Mouse (Mus musculus) CH12.LX (cell line): ENCODE measurements around the gene Cacnb4. TPM values are rescaled to one million over a fixed set of nuclear protein-coding genes. Genes with fewer than 3 reads are reported as not detected.

Source experiments
- DNase-seq: peaks from one replicate; pipeline ENCODE4 v3.0.0-alpha.2; 2013; ENCODE audit errors: extremely low read depth
- H3K27ac ChIP-seq: 2 replicates; pipeline ENCODE4 v1.5.1; 2012; ENCODE audit warnings: low read depth, mild to moderate bottlenecking, control low read depth, moderate library complexity; ENCODE audit not compliant: insufficient read depth
- H3K27me3 ChIP-seq: replicated peaks from 2 replicates; pipeline ENCODE3; 2012; ENCODE audit warnings: inconsistent platforms
- H3K36me3 ChIP-seq, 2 experiments: replicated peaks in 1 of 2; 2 replicates each; pipeline versions ENCODE3 to v1.6.1; 2012; ENCODE audit warnings: inconsistent platforms in 1 of 2, low read length in 1 of 2, mild to moderate bottlenecking in 1 of 2, mixed read lengths in 1 of 2, moderate library complexity in 1 of 2; ENCODE audit not compliant: control insufficient read depth in 1 of 2, insufficient read depth in 1 of 2
- H3K4me1 ChIP-seq, 2 experiments: 2 replicates each; pipeline ENCODE4 v1.6.1; 2012; ENCODE audit warnings: inconsistent platforms in 1 of 2, moderate library complexity in 1 of 2; ENCODE audit not compliant: insufficient read depth in 2 of 2, control insufficient read depth in 1 of 2
- H3K4me2 ChIP-seq: 2 replicates; pipeline ENCODE4 v1.6.1; 2012; ENCODE audit warnings: low read depth, mild to moderate bottlenecking, control low read depth; ENCODE audit not compliant: poor library complexity, insufficient read depth, severe bottlenecking
- H3K4me3 ChIP-seq, 3 experiments: fragments of 150-350 bp in 1 of 3; sonication (generic) in 1 of 3; replicated peaks in 1 of 3; 2 replicates each; pipeline versions ENCODE3 to v1.5.1; 2011 to 2012; ENCODE audit warnings: low read depth in 2 of 3, low read length in 2 of 3, mild to moderate bottlenecking in 2 of 3, moderate library complexity in 2 of 3, control low read depth in 1 of 3, improper control_type of control experiment in 1 of 3, inconsistent platforms in 1 of 3, mixed read lengths in 1 of 3; ENCODE audit not compliant: poor library complexity in 1 of 3
- H3K79me2 ChIP-seq: replicated peaks from 2 replicates; pipeline ENCODE4 v1.6.1; 2012; ENCODE audit warnings: mild to moderate bottlenecking, moderate library complexity; ENCODE audit not compliant: control insufficient read depth, poor library complexity, insufficient read depth, severe bottlenecking; ENCODE audit errors: extremely low read depth
- H3K9ac ChIP-seq: 2 replicates; pipeline ENCODE4 v1.6.1; 2012; ENCODE audit warnings: low read depth, mild to moderate bottlenecking, control low read depth, moderate library complexity; ENCODE audit not compliant: insufficient read depth
- H3K9me3 ChIP-seq: replicated peaks from 2 replicates; pipeline ENCODE3; 2012; ENCODE audit warnings: low read length, inconsistent platforms, mixed read lengths
- BHLHE40 ChIP-seq: IDR thresholded peaks from 2 replicates; pipeline ENCODE4 v1.6.1; 2011; ENCODE audit warnings: mild to moderate bottlenecking, low read depth, low read length, improper control_type of control experiment
- CHD2 ChIP-seq: IDR thresholded peaks from 2 replicates; pipeline ENCODE4 v1.6.1; 2011; ENCODE audit warnings: low read length, improper control_type of control experiment
- CTCF ChIP-seq, 2 experiments: IDR thresholded peaks in 1 of 2; conservative IDR thresholded peaks in 1 of 2; 2 replicates each; pipeline ENCODE4 v1.5.1; 2011 to 2012; ENCODE audit warnings: low read depth in 2 of 2, low read length in 2 of 2, improper control_type of control experiment in 1 of 2, inconsistent platforms in 1 of 2, mild to moderate bottlenecking in 1 of 2, moderate library complexity in 1 of 2
- E2F4 ChIP-seq: IDR thresholded peaks from 2 replicates; pipeline ENCODE4 v1.6.1; 2011; ENCODE audit warnings: low read depth, low read length, improper control_type of control experiment; ENCODE audit not compliant: insufficient replicate concordance
- EP300 ChIP-seq: IDR thresholded peaks from 2 replicates; pipeline ENCODE4 v1.6.1; 2011; ENCODE audit warnings: low read length, improper control_type of control experiment
- GABPA ChIP-seq: IDR thresholded peaks from 2 replicates; pipeline ENCODE4 v1.6.1; 2012; ENCODE audit warnings: low read depth, low read length, improper control_type of control experiment, inconsistent platforms; ENCODE audit not compliant: insufficient replicate concordance
- HCFC1 ChIP-seq: IDR thresholded peaks from 2 replicates; pipeline ENCODE4 v1.6.1; 2012; ENCODE audit warnings: low read depth, mild to moderate bottlenecking, inconsistent platforms, low read length, improper control_type of control experiment
- IRF4 ChIP-seq: IDR thresholded peaks from 2 replicates; pipeline ENCODE4 v1.6.1; 2014; ENCODE audit warnings: low read depth, mild to moderate bottlenecking, inconsistent platforms, low read length, improper control_type of control experiment
- JUN ChIP-seq: IDR thresholded peaks from 2 replicates; pipeline ENCODE4 v1.6.1; 2011; ENCODE audit warnings: low read depth, mild to moderate bottlenecking, low read length, improper control_type of control experiment, moderate library complexity; ENCODE audit not compliant: insufficient read depth
- KAT2A ChIP-seq: IDR thresholded peaks from 2 replicates; pipeline ENCODE4 v1.6.1; 2012; ENCODE audit warnings: low read length, improper control_type of control experiment, inconsistent platforms; ENCODE audit not compliant: insufficient replicate concordance
- MEF2A ChIP-seq: IDR thresholded peaks from 2 replicates; pipeline ENCODE4 v1.6.1; 2014; ENCODE audit warnings: low read depth, mild to moderate bottlenecking, inconsistent platforms, low read length, improper control_type of control experiment, borderline replicate concordance
- NRF1 ChIP-seq: IDR thresholded peaks from 2 replicates; pipeline ENCODE4 v1.6.1; 2014; ENCODE audit warnings: low read depth, mild to moderate bottlenecking, inconsistent platforms, low read length, improper control_type of control experiment, moderate library complexity
- POLR2A ChIP-seq: IDR thresholded peaks from 2 replicates; pipeline ENCODE4 v1.6.1; 2011; ENCODE audit warnings: low read depth, mild to moderate bottlenecking, improper control_type of control experiment, low read length
- RCOR1 ChIP-seq: conservative IDR thresholded peaks from 2 replicates; pipeline ENCODE4 v1.6.1; 2012; ENCODE audit warnings: low read depth, mild to moderate bottlenecking, inconsistent platforms, low read length, improper control_type of control experiment
- SIN3A ChIP-seq: IDR thresholded peaks from 2 replicates; pipeline ENCODE4 v1.6.1; 2012; ENCODE audit warnings: low read length, improper control_type of control experiment, inconsistent platforms
- TBP ChIP-seq: conservative IDR thresholded peaks from 2 replicates; pipeline ENCODE4 v1.6.1; 2011; ENCODE audit warnings: low read depth, low read length, improper control_type of control experiment
- TCF12 ChIP-seq: IDR thresholded peaks from 2 replicates; pipeline ENCODE4 v1.6.1; 2014; ENCODE audit warnings: low read depth, mild to moderate bottlenecking, inconsistent platforms, low read length, improper control_type of control experiment
- UBTF ChIP-seq: IDR thresholded peaks from 2 replicates; pipeline ENCODE4 v1.6.1; 2012; ENCODE audit warnings: low read depth, mild to moderate bottlenecking, inconsistent platforms, low read length, improper control_type of control experiment, moderate library complexity
- USF2 ChIP-seq: conservative IDR thresholded peaks from 2 replicates; pipeline ENCODE4 v1.6.1; 2011; ENCODE audit warnings: low read depth, low read length, improper control_type of control experiment
- ZC3H11A ChIP-seq: IDR thresholded peaks from 2 replicates; pipeline ENCODE4 v1.6.1; 2012; ENCODE audit warnings: low read depth, mild to moderate bottlenecking, inconsistent platforms, low read length, improper control_type of control experiment
- ZMIZ1 ChIP-seq: IDR thresholded peaks from 2 replicates; pipeline ENCODE4 v1.6.1; 2012; ENCODE audit warnings: low read depth, mild to moderate bottlenecking, inconsistent platforms, low read length, improper control_type of control experiment
- dilution Hi-C: fragments of 300-500 bp; cut with MboI; formaldehyde crosslinking; loops from 2 replicates; pipeline ENCODE4 v1.14.3; 2020; ENCODE audit warnings: low sequenced_read_pairs; ENCODE audit not compliant: extremely low pct_unique_long_range_greater_than_20kb, extremely low pct_ligation_motif_present
- in situ Hi-C: fragments of 300-500 bp; cut with MboI; formaldehyde crosslinking; loops from 3 replicates; pipeline ENCODE4 v1.14.3; 2019; ENCODE audit warnings: low sequenced_read_pairs, low pct_ligation_motif_present, low pct_unique_long_range_greater_than_20kb, mixed read lengths
- polyA plus RNA-seq: library from polyadenylated mRNA; unstranded; fragments of >175 nt; gene quantifications from 2 replicates; pipeline ENCODE4 v1.2.1, GENCODE M21; 2012; ENCODE audit warnings: low read depth; ENCODE audit not compliant: insufficient read length
- total RNA-seq, 2 experiments: library from RNA; depleted of rRNA; stranded (reverse); fragments of 300-350 nt in 1 of 2; fragments of >200 nt in 1 of 2; gene quantifications; 2 replicates each; pipeline ENCODE4 v1.2.3; 2012 to 2014

Cacnb4 gene
- total and polyA plus RNA-seq, 3 experiments, result 0.77 to 3.4 (median 1.5) TPM

GRCm38 (mm10) chr2:52561137-52561536, 115.5 kb downstream of the Cacnb4 start:
- Histone ChIP-seq H3K4me1 (peaks cover 0 to 30% of the 10 kb centered on the region in 2 experiments; a peak in 2 of 4 replicates), H3K36me3 (no peaks in the 10 kb centered on the region), H3K4me3 (no peak overlapping the region), H3K4me2 (no peak overlapping the region), H3K9me3 (no peaks in the 10 kb centered on the region), H3K27ac (no peak overlapping the region), H3K9ac (no peak overlapping the region), H3K79me2 (no peaks in the 10 kb centered on the region), H3K27me3 (no peaks in the 10 kb centered on the region)
- no peak for TF ChIP-seq E2F4
- no peak for TF ChIP-seq ZC3H11A
- no peak for TF ChIP-seq UBTF
- no peak for TF ChIP-seq NRF1
- no peak for TF ChIP-seq CHD2
- TF ChIP-seq KAT2A, result no peak
- no peak for DNase-seq
- in situ Hi-C loops (no loop called here), dilution Hi-C loops (no loop called here)

DNA sequence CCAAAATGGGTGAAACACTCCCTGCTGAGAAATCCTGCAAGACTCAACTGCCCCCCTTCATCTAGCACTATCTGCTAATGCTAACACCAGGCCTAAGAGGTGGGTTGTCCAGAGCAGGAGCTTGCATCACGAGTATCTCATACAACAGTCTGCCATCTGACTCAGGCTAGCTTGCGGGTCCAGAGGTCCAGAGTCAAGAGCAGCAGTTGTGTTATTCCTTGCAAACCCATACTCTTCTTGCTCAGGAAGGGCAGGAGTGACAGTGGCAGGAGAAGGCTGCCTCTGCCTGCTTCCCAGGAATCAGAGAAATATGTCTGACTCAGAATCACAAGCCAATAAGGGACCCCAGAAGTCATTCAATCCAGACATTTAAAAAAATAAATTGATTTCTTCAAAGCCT, 116.4 kb downstream of the Cacnb4 start:
- in situ Hi-C loops, result no loop called here
- no peaks in the 10 kb centered on the region for H3K79me2 ChIP-seq
- dilution Hi-C loops, result no loop called here
- no peak overlapping the region for H3K27ac ChIP-seq
- H3K4me2 ChIP-seq, result no peak overlapping the region
- no peaks in the 10 kb centered on the region for H3K27me3 ChIP-seq
- H3K36me3 ChIP-seq, result no peaks in the 10 kb centered on the region
- peaks cover 0 to 30% of the 10 kb centered on the region in 2 experiments; a peak in 2 of 4 replicates for H3K4me1 ChIP-seq
- no peak for DNase-seq
- H3K9ac ChIP-seq, result no peak overlapping the region
- TF ChIP-seq BHLHE40 (no peak), EP300 (no peak), MEF2A (no peak), RCOR1 (no peak), TCF12 (no peak), GABPA (no peak), TBP (no peak), POLR2A (no peak), SIN3A (no peak), CTCF (conservative IDR thresholded peaks at IDR 0.05 in 1 of 2, IDR thresholded peaks at IDR 0.05 in 1 of 2; ENCODE audit: low read depth in 2 of 2, low read length in 2 of 2) (no peak), IRF4 (no peak), USF2 (no peak), ZMIZ1 (no peak), HCFC1 (no peak), JUN (no peak), E2F4 (no peak)
- H3K4me3 ChIP-seq, result no peak overlapping the region
- H3K9me3 ChIP-seq, result no peaks in the 10 kb centered on the region
